In the genomic region with DNA sequence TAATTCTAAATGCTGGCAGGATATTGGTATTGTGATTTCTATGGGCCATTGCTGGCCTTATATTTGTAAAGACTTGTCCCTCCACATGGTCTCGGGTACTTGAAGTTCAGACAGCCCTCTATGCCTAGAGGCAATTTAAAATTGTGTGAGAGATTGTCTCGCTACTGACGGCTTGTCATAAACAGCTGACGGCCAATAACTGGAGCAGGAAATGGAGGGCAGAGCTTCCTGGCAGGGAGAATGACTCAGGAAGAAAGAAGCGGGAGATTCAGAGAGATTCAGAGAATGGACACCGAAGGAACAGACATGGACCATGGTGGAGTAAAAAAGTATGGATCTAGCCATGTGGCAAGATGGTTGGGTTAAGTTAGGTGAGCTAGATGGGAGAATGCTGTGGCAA, we compare ENCODE assay signal across 22 mouse cellular contexts. TPM values are rescaled to one million over a fixed set of nuclear protein-coding genes. Genes with fewer than 3 reads are reported as not detected.
DNase-seq lines count a peak whose midpoint lies in the region; ATAC-seq and TF ChIP-seq lines count a peak whose summit lies in the region.
"Had no signal": no experiment of that assay in that cellular context is flagged by ENCODE, and none has a peak within 500 bp of the region (broad histone marks: within the 10 kb centered on the region; RNA-seq: fewer than 3 reads in every experiment).

No protein-coding gene starts in this region.

- no peak overlapping the region for H3K4me3 ChIP-seq in lung, embryonic 16.5 days (ENCODE audit: low read length)
- no peak overlapping the region for H3K4me3 ChIP-seq in lung, postnatal 0 days (ENCODE audit: low read depth, low read length)
- H3K4me3 ChIP-seq: embryonic facial prominence, embryonic 10.5 days; forebrain, embryonic 13.5 days; heart, embryonic 13.5 days had no signal

- H3K9ac ChIP-seq in lung, embryonic 16.5 days (ENCODE audit: low read length): no peak overlapping the region
- no peak overlapping the region for H3K9ac ChIP-seq in lung, postnatal 0 days (replicated peaks; ENCODE audit: low read depth)
- H3K9ac ChIP-seq: forebrain, embryonic 13.5 days; forebrain, postnatal 0 days; heart, embryonic 13.5 days had no signal

- no peak for DNase-seq in lung, postnatal 0 days (ENCODE audit: low spot score)
- DNase-seq in 416B (ENCODE audit: low read depth) (peak; percentile 81), adipocyte (ENCODE audit: low spot score) (peak; percentile 26)
- no peak for DNase-seq in thymus, postnatal 10 days (ENCODE audit: low spot score in 2 of 2)
- no peak for DNase-seq in adrenal gland, adult 8-10 months
- DNase-seq: adrenal gland, postnatal 14 days; cerebellum, adult 11-12 months; cerebellum, adult 9-10 months; cerebellum, postnatal 25 days; gastrocnemius, postnatal 14 days; heart, postnatal 36 days had no signal

- no peak for ATAC-seq in lung, embryonic 16.5 days (ENCODE audit: low read depth)
- ATAC-seq in lung, postnatal 0 days: no peak
- ATAC-seq: forebrain, embryonic 13.5 days; hindbrain, embryonic 16.5 days; inflammation-experienced regulatory T-cells, adult 6 months had no signal

- 39% methylated on average over 6 of the region's 6 CpGs for WGBS in lung, embryonic 16.5 days
- 30% methylated on average over 6 of the region's 6 CpGs for WGBS in lung, postnatal 0 days

- no peak overlapping the region for H3K27ac ChIP-seq in lung, embryonic 16.5 days (ENCODE audit: low read length)
- H3K27ac ChIP-seq in lung, postnatal 0 days (ENCODE audit: low read length): no peak overlapping the region
- H3K27ac ChIP-seq: embryonic facial prominence, embryonic 10.5 days; forebrain, embryonic 13.5 days; heart, embryonic 13.5 days had no signal

- TF ChIP-seq CTCF in lung, postnatal 0 days (IDR thresholded peaks at IDR 0.05): no peak

- no peak for TF ChIP-seq EP300 in lung, postnatal 0 days (IDR thresholded peaks at IDR 0.05)

- 0 out of 2 replicates have a peak, but pooled peaks cover 2% of the 10 kb centered on the region for H3K4me1 ChIP-seq in lung, embryonic 16.5 days (replicated peaks; ENCODE audit: control insufficient read depth, insufficient read depth, low read length)
- H3K4me1 ChIP-seq in lung, postnatal 0 days (ENCODE audit: insufficient read depth, low read depth, low read length): no peaks in the 10 kb centered on the region
- H3K4me1 ChIP-seq: embryonic facial prominence, embryonic 10.5 days; forebrain, embryonic 13.5 days; heart, embryonic 13.5 days had no signal

- peak overlapping the region; percentile 24; the same call in 1 of the 2 replicates for H3K4me2 ChIP-seq in lung, embryonic 16.5 days (ENCODE audit: low read depth, low read length)
- H3K4me2 ChIP-seq in lung, postnatal 0 days (replicated peaks; ENCODE audit: low read depth, low read length): no peak overlapping the region
- H3K4me2 ChIP-seq: forebrain, embryonic 13.5 days; heart, embryonic 13.5 days had no signal

- no peaks in the 10 kb centered on the region for H3K27me3 ChIP-seq in lung, embryonic 16.5 days (ENCODE audit: control insufficient read depth, insufficient read depth, low read depth, low read length)
- no peaks in the 10 kb centered on the region for H3K27me3 ChIP-seq in lung, postnatal 0 days (replicated peaks; ENCODE audit: insufficient read depth, low read length)
- H3K27me3 ChIP-seq: forebrain, embryonic 13.5 days; heart, embryonic 13.5 days had no signal

- no peaks in the 10 kb centered on the region for H3K9me3 ChIP-seq in lung, embryonic 16.5 days (ENCODE audit: control insufficient read depth, low read length)
- no peaks in the 10 kb centered on the region for H3K9me3 ChIP-seq in lung, postnatal 0 days (ENCODE audit: low read length)
- H3K9me3 ChIP-seq: embryonic facial prominence, embryonic 10.5 days; forebrain, embryonic 13.5 days; heart, embryonic 13.5 days had no signal

- H3K36me3 ChIP-seq in lung, embryonic 16.5 days (ENCODE audit: control insufficient read depth, insufficient read depth, low read length): no peaks in the 10 kb centered on the region
- no peaks in the 10 kb centered on the region for H3K36me3 ChIP-seq in lung, postnatal 0 days (ENCODE audit: insufficient read depth, low read length)
- H3K36me3 ChIP-seq: embryonic facial prominence, embryonic 10.5 days; heart, embryonic 13.5 days had no signal

RNA-seq across cellular contexts. Expression of a gene that starts 6.6 kb away (rescaled TPM):
- 0.16 and 0.19 TPM in 2 replicates for polyA plus RNA-seq in lung, embryonic 16.5 days (2015; fragmentation: Nextera tagmentation; extraction: Ambion mirVana)
- polyA plus RNA-seq in lung, postnatal 0 days (2015; fragmentation: Nextera tagmentation; extraction: Ambion mirVana): 0.04 and 0.05 TPM in 2 replicates
- total RNA-seq in adrenal gland, adult 8-10 months (2022): not detected
- total RNA-seq: adrenal gland, postnatal 14 days; CH12.LX; forebrain, postnatal 0 days; gastrocnemius, adult 18-20 months; gastrocnemius, postnatal 14 days; heart, adult 8-10 months; heart, postnatal 36 days had no signal
- polyA plus RNA-seq: gonadal fat pad, adult 2 months had no signal

RNA-seq across cellular contexts. Expression of a gene that starts 40.7 kb away (rescaled TPM):
- polyA plus RNA-seq in lung, embryonic 16.5 days (2015; fragmentation: Nextera tagmentation; extraction: Ambion mirVana): 45.9 and 47.5 TPM in 2 replicates
- polyA plus RNA-seq in lung, postnatal 0 days (2015; fragmentation: Nextera tagmentation; extraction: Ambion mirVana): 20.4 and 22.8 TPM in 2 replicates
- total RNA-seq in adrenal gland, adult 8-10 months (2022): 10 to 100 TPM; 26.5 to 30.5 (median 29.6) TPM

RNA-seq across cellular contexts. Expression of a gene that starts 52.7 kb away (rescaled TPM):
- 25.9 and 27.8 TPM in 2 replicates for polyA plus RNA-seq in lung, embryonic 16.5 days (2015; fragmentation: Nextera tagmentation; extraction: Ambion mirVana)
- polyA plus RNA-seq in lung, postnatal 0 days (2015; fragmentation: Nextera tagmentation; extraction: Ambion mirVana): 19.6 and 20.8 TPM in 2 replicates
- total RNA-seq in adrenal gland, adult 8-10 months (2022): 1 to 10 TPM; 4.8 to 6.9 (median 5.7) TPM
- polyA plus RNA-seq: inflammation-experienced regulatory T-cells, adult 6 months had no signal

Comparison
In these comparisons a context has a peak if more than half of its experiments do, and no peak if none do; other contexts are left out.
1. DNase-seq: peak in 416B (single experiment) and adipocyte (single experiment); none in lung, postnatal 0 days (single experiment), thymus, postnatal 10 days (0 of 2) and adrenal gland, adult 8-10 months (single experiment).